Mouse (Mus musculus) left cerebral cortex, adult 8-10 months (tissue): ENCODE measurements around the gene Ptafr. TPM values are rescaled to one million over a fixed set of nuclear protein-coding genes. Genes with fewer than 3 reads are reported as not detected.

Experiments used
- DNase-seq, 2 experiments: peaks; one replicate each; pipeline ENCODE4 v3.0.0; 2022; ENCODE audit warnings: low spot score in 2 of 2
- total RNA-seq, 4 experiments: library from RNA; stranded (reverse); gene quantifications; 2 replicates each; pipeline ENCODE4 v1.2.4; 2022

Ptafr gene
- total RNA-seq = 1 to 10 TPM; 1.1 to 3.0 (median 1.8) TPM

- DNase-seq = no peak
Observed at GRCm38 (mm10) chr4:132563965-132564364, at the start of gene Ptafr. Gene Ptafr, plus strand, starts transcription at chr4:132564067.

GRCm38 (mm10) chr4:132514555-132515135, 49.2 kb upstream of the Ptafr start:
- peak in 1 of 2 experiments; percentile 76 for DNase-seq

- DNase-seq = peak; percentile 60 to 94
Observed at GRCm38 (mm10) chr4:132515369-132516155, 48.3 kb upstream of the Ptafr start.

- no peak for DNase-seq
Observed at GRCm38 (mm10) chr4:132518066-132518465, 45.8 kb upstream of the Ptafr start.

- DNase-seq = no peak
Observed at GRCm38 (mm10) chr4:132519188-132519587, 44.7 kb upstream of the Ptafr start.

GRCm38 (mm10) chr4:132524321-132524741, 39.5 kb upstream of the Ptafr start:
- DNase-seq = no peak

- DNase-seq = no peak
Observed at GRCm38 (mm10) chr4:132524808-132525207, 39.1 kb upstream of the Ptafr start.

- DNase-seq = no peak
Observed at GRCm38 (mm10) chr4:132526678-132527077, 37.2 kb upstream of the Ptafr start.

GRCm38 (mm10) chr4:132527917-132528522, 35.8 kb upstream of the Ptafr start:
- no peak for DNase-seq

GRCm38 (mm10) chr4:132529344-132529743, 34.5 kb upstream of the Ptafr start:
- DNase-seq = no peak

- no peak for DNase-seq
Observed at GRCm38 (mm10) chr4:132530033-132530804, 33.6 kb upstream of the Ptafr start.

- DNase-seq = no peak
Observed at GRCm38 (mm10) chr4:132532496-132532895, 31.4 kb upstream of the Ptafr start.

GRCm38 (mm10) chr4:132532981-132533916, 30.6 kb upstream of the Ptafr start, which contains the start of gene Atpif1:
Gene Atpif1, minus strand, starts transcription at chr4:132533659.
- DNase-seq = peak; percentile 67 to 80

- peak; percentile 82 to 90 for DNase-seq
Observed at GRCm38 (mm10) chr4:132535406-132536121, 28.3 kb upstream of the Ptafr start, which contains the start of gene Dnajc8. Gene Dnajc8, plus strand, starts transcription at chr4:132535550.

- no peak for DNase-seq
Observed at GRCm38 (mm10) chr4:132539481-132539880, 24.4 kb upstream of the Ptafr start.

- no peak for DNase-seq
Observed at GRCm38 (mm10) chr4:132541413-132541812, 22.5 kb upstream of the Ptafr start.

- DNase-seq = peak in 1 of 2 experiments; percentile 62
Observed at GRCm38 (mm10) chr4:132542724-132543123, 21.1 kb upstream of the Ptafr start.

GRCm38 (mm10) chr4:132545851-132546250, 18.0 kb upstream of the Ptafr start:
- DNase-seq = no peak

GRCm38 (mm10) chr4:132554221-132554620, 9.6 kb upstream of the Ptafr start:
- no peak for DNase-seq

- no peak for DNase-seq
Observed at GRCm38 (mm10) chr4:132554653-132555052, 9.2 kb upstream of the Ptafr start.
